ENCODE assay signal across 8 mouse cellular contexts in genomic region chr8:120971691-120972469, GRCm38 (mm10).
DNase-seq lines count a peak whose midpoint lies in the region; ATAC-seq lines count a peak whose summit lies in the region.

No protein-coding gene starts in this region.

- no peak overlapping the region for H3K27ac ChIP-seq in forebrain, embryonic 12.5 days
- peak overlapping the region; percentile 38 for H3K27ac ChIP-seq in midbrain, embryonic 10.5 days (replicated peaks)

- no peaks in the 10 kb centered on the region for H3K36me3 ChIP-seq in forebrain, embryonic 12.5 days (replicated peaks)
- H3K36me3 ChIP-seq in midbrain, embryonic 10.5 days, result no peaks in the 10 kb centered on the region

- H3K4me1 ChIP-seq in forebrain, embryonic 12.5 days, result peaks cover 16% of the 10 kb centered on the region
- H3K4me1 ChIP-seq in midbrain, embryonic 10.5 days, result peaks cover 22% of the 10 kb centered on the region

- WGBS in forebrain, embryonic 12.5 days, result 26% methylated on average over 34 of the region's 34 CpGs
- 25% methylated on average over 34 of the region's 34 CpGs for WGBS in midbrain, embryonic 10.5 days

- DNase-seq in ovary, postnatal 14 days (ENCODE audit: low spot score), result peak; percentile 15
- no peak for DNase-seq in ovary, postnatal 10 days (ENCODE audit: low spot score)
- peak; percentile 74 to 75 for DNase-seq in heart, postnatal 10 days
- DNase-seq in kidney, postnatal 36 days, result peak; percentile 73 to 82
- peak; percentile 35 for DNase-seq in midbrain, embryonic 10.5 days (ENCODE audit: low spot score)
- peak; percentile 45 for DNase-seq in urinary bladder, postnatal 10 days (ENCODE audit: low spot score)
- no peak for DNase-seq in thymus, postnatal 36 days

- H3K4me2 ChIP-seq in forebrain, embryonic 12.5 days, result peak overlapping the region; percentile 56

- peaks cover 86% of the 10 kb centered on the region for H3K27me3 ChIP-seq in forebrain, embryonic 12.5 days
- peaks cover 93% of the 10 kb centered on the region for H3K27me3 ChIP-seq in midbrain, embryonic 10.5 days (ENCODE audit: low read depth, poor library complexity, severe bottlenecking)

- H3K9me3 ChIP-seq in forebrain, embryonic 12.5 days, result no peaks in the 10 kb centered on the region
- no peaks in the 10 kb centered on the region for H3K9me3 ChIP-seq in midbrain, embryonic 10.5 days (replicated peaks)

- ATAC-seq in forebrain, embryonic 12.5 days (ENCODE audit: low FRiP score), result no peak

- H3K9ac ChIP-seq in forebrain, embryonic 12.5 days, result 0 out of 2 replicates have a peak overlapping the region, but pooled peaks have one; percentile 3

- intact Hi-C loops in heart, postnatal 10 days (cut with DNase I), result loop anchor here (2.0 kb wide), 1 partner anchor 121 kb away; no protein-coding TSS in a partner anchor

- H3K4me3 ChIP-seq in forebrain, embryonic 12.5 days (replicated peaks), result peak overlapping the region; percentile 30
- peak overlapping the region; percentile 52 for H3K4me3 ChIP-seq in midbrain, embryonic 10.5 days

Comparison
In these comparisons a context has a peak if more than half of its experiments do, and no peak if none do; other contexts are left out.
1. DNase-seq: peak in ovary, postnatal 14 days (single experiment), heart, postnatal 10 days (2 of 2), kidney, postnatal 36 days (2 of 2), midbrain, embryonic 10.5 days (single experiment) and urinary bladder, postnatal 10 days (single experiment); none in ovary, postnatal 10 days (single experiment) and thymus, postnatal 36 days (0 of 2).